Mouse (Mus musculus): Measurements from ENCODE around the gene Aspg.

Aspg gene

GRCm38 (mm10) chr12:112106541-112106971 is at the start of gene Aspg:
Gene Aspg (plus strand): TSS chr12:112106679.
- no peak for DNase-seq (ENCODE audit: low read depth)

- peak; percentile 36 for DNase-seq (ENCODE audit: low read depth)
These were observed 28.8 kb upstream of the Aspg start for GRCm38 (mm10) chr12:112077651-112078050.

GRCm38 (mm10) chr12:112079911-112080310 is 26.6 kb upstream of the Aspg start:
- no peak for DNase-seq (ENCODE audit: low read depth)

GRCm38 (mm10) chr12:112080911-112081310 is 25.6 kb upstream of the Aspg start:
- no peak for DNase-seq (ENCODE audit: low read depth)

GRCm38 (mm10) chr12:112082241-112082640 is 24.2 kb upstream of the Aspg start:
- no peak for DNase-seq (ENCODE audit: low read depth)

GRCm38 (mm10) chr12:112086250-112086649 is 20.2 kb upstream of the Aspg start:
- DNase-seq (ENCODE audit: low read depth): no peak

- DNase-seq (ENCODE audit: low read depth): no peak
These were observed 19.8 kb upstream of the Aspg start for GRCm38 (mm10) chr12:112086726-112087125.

- no peak for DNase-seq (ENCODE audit: low read depth)
These were observed 17.7 kb upstream of the Aspg start for GRCm38 (mm10) chr12:112088609-112089324.

GRCm38 (mm10) chr12:112091054-112091453 is 15.4 kb upstream of the Aspg start:
- DNase-seq (ENCODE audit: low read depth): peak; percentile 26

GRCm38 (mm10) chr12:112094261-112094880 is 12.1 kb upstream of the Aspg start:
- no peak for DNase-seq (ENCODE audit: low read depth)

GRCm38 (mm10) chr12:112096051-112096732 is 10.3 kb upstream of the Aspg start:
- DNase-seq (ENCODE audit: low read depth): no peak

GRCm38 (mm10) chr12:112096733-112097117 is 9.8 kb upstream of the Aspg start:
- no peak for DNase-seq (ENCODE audit: low read depth)

GRCm38 (mm10) chr12:112100106-112100505 is 6.4 kb upstream of the Aspg start:
- DNase-seq (ENCODE audit: low read depth): no peak

GRCm38 (mm10) chr12:112101045-112101444 is 5.4 kb upstream of the Aspg start:
- DNase-seq (ENCODE audit: low read depth): no peak

GRCm38 (mm10) chr12:112103179-112103578 is 3.3 kb upstream of the Aspg start:
- DNase-seq (ENCODE audit: low read depth): no peak

GRCm38 (mm10) chr12:112104890-112105289 is 1.6 kb upstream of the Aspg start:
- DNase-seq (ENCODE audit: low read depth): no peak

GRCm38 (mm10) chr12:112107685-112108084 is 1.2 kb downstream of the Aspg start:
- no peak for DNase-seq (ENCODE audit: low read depth)

GRCm38 (mm10) chr12:112108696-112109445 is 2.4 kb downstream of the Aspg start:
- no peak for DNase-seq (ENCODE audit: low read depth)

GRCm38 (mm10) chr12:112109701-112110100 is 3.2 kb downstream of the Aspg start:
- no peak for DNase-seq (ENCODE audit: low read depth)

- DNase-seq (ENCODE audit: low read depth): no peak
These were observed 4.8 kb downstream of the Aspg start for GRCm38 (mm10) chr12:112111323-112111722.

- no peak for DNase-seq (ENCODE audit: low read depth)
These were observed 5.8 kb downstream of the Aspg start for GRCm38 (mm10) chr12:112112235-112112634.

- no peak for DNase-seq (ENCODE audit: low read depth)
These were observed 6.4 kb downstream of the Aspg start for GRCm38 (mm10) chr12:112112686-112113396.

All from c-Kit-positive CD71-negative TER-119-negative erythroid progenitor cells, embryonic 14.5 days (primary cell).